Mouse (Mus musculus) cortical plate, adult 2 months (tissue): Measurements from ENCODE around the gene Gbp4. TPM values are rescaled to one million over a fixed set of nuclear protein-coding genes. Genes with fewer than 3 reads are reported as not detected.
"Not testable (repeated sequence)": the region's sequence is repeated elsewhere in the genome, so short reads cannot be mapped to it uniquely, and the experiment has no call there.

Experiments
- H3K27ac ChIP-seq: fragments of 200-500 bp; 2 replicates; pipeline ENCODE4 v1.5.1; 2012; ENCODE audit warnings: low read length, control low read depth, inconsistent platforms; ENCODE audit not compliant: insufficient read depth
- H3K4me1 ChIP-seq: fragments of 200-500 bp; 2 replicates; pipeline ENCODE4 v1.6.1; 2011; ENCODE audit warnings: low read length; ENCODE audit not compliant: control insufficient read depth, insufficient read depth
- H3K4me3 ChIP-seq: fragments of 200-500 bp; 2 replicates; pipeline ENCODE4 v1.5.1; 2011; ENCODE audit warnings: mild to moderate bottlenecking, low read length, control low read depth; ENCODE audit not compliant: insufficient read depth
- CTCF ChIP-seq: fragments of 200-500 bp; IDR thresholded peaks from 2 replicates; pipeline ENCODE4 v1.5.1; 2011; ENCODE audit warnings: mild to moderate bottlenecking, control low read depth, low read length; ENCODE audit not compliant: insufficient read depth; ENCODE audit errors: extremely low read depth
- POLR2A ChIP-seq: fragments of 200-500 bp; IDR thresholded peaks from 2 replicates; pipeline ENCODE4 v1.6.1; 2011; ENCODE audit warnings: mild to moderate bottlenecking, low read length, control low read depth; ENCODE audit not compliant: insufficient read depth; ENCODE audit errors: extremely low read depth
- polyA plus RNA-seq: library from polyadenylated mRNA; depleted of rRNA; stranded (reverse); fragments of >200 nt; gene quantifications from 2 replicates; pipeline ENCODE4 v1.2.3, GENCODE M21; 2012; rRNA removed

Gene Gbp4
- polyA plus RNA-seq: 2.3 and 3.4 TPM in 2 replicates

GRCm38 (mm10) chr5:105139409-105140088 is at the start of gene Gbp4, which contains the start of the genes Gbp9 and Gbp8:
Gene Gbp4, minus strand, starts transcription at chr5:105139586.
Gene Gbp9, minus strand, starts transcription at chr5:105139539.
Gene Gbp8, minus strand, starts transcription at chr5:105139540.
- not testable (repeated sequence) for H3K4me3 ChIP-seq, H3K4me1 ChIP-seq, H3K27ac ChIP-seq

DNA sequence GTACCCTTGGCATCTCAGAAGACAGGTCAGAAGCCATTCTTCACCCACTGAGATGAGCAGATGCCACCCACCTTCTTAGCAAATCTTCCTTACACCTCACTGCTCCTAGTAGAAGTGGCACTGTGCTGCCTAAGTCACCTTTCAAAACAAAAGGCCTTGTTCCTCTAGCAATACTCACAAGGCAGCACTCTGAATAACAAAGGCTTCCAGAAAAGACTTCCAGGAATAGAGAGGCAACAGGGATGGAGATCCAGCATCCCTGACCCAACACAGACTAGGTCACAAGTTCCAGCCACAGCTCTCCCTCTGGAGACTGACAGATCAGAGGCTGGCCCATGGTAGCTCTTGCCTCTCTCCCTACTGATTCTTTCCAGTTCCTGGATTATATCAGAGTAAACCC is 42.1 kb upstream of the Gbp4 start:
- H3K4me1 ChIP-seq: no peaks in the 10 kb centered on the region
- H3K4me3 ChIP-seq: no peak overlapping the region
- H3K27ac ChIP-seq: no peak overlapping the region
- TF ChIP-seq CTCF (no peak), POLR2A (no peak)

DNA sequence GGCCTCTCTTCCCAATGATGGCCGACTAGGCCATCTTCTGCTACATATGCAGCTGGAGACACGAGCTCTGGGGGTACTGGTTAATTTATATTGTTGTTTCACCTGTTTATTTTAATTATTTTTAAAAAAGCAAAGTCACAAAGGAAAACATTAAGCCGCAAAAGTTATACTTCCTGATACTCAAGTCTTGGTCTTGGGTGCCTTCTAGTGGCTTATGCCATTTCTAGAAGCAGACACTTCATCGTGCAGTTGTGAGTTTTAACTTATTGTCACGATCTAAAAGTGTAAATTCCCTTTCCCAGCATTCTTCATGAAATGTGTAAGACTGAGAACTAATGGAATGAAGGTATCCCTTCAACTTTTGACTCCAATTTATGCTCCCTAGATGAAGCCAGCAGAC is 17.2 kb upstream of the Gbp4 start:
- Histone ChIP-seq H3K4me1 (no peaks in the 10 kb centered on the region), H3K27ac (no peak overlapping the region), H3K4me3 (no peak overlapping the region)
- TF ChIP-seq POLR2A (no peak), CTCF (no peak)

- Histone ChIP-seq H3K27ac (no peak overlapping the region), H3K4me3 (no peak overlapping the region), H3K4me1 (no peaks in the 10 kb centered on the region)
- TF ChIP-seq CTCF (no peak), POLR2A (no peak)
These were observed 14.7 kb upstream of the Gbp4 start for GRCm38 (mm10) chr5:105154049-105154448.

DNA sequence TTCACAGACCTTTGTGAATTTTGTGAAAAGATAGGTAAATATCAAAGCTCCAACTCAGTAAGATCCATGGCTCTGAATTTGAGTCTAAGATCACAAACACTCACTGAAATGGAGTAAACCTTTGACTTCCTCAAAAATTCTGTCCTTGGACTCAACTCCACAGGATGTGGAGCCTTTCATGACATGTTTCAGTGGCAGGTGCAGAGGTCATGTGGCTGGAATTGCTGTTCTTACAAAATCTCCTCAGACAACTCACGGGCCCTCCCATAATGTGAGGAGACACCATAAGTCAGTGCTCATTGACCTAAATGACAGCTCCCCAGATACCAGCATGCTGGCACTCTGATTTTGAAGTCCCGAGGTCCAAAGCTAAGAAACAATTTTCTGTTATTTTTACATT is 8.7 kb upstream of the Gbp4 start:
- not testable (repeated sequence) for H3K27ac ChIP-seq

GRCm38 (mm10) chr5:105146447-105146846 is 7.1 kb upstream of the Gbp4 start:
- Histone ChIP-seq H3K4me1 (no peaks in the 10 kb centered on the region), H3K27ac (peak overlapping the region; percentile 95), H3K4me3 (no peak overlapping the region)
- no peak for TF ChIP-seq POLR2A
- TF ChIP-seq CTCF: no peak

More for the DNA sequence above, 8.7 kb upstream of the Gbp4 start:
- H3K4me3 ChIP-seq, H3K4me1 ChIP-seq: not testable (repeated sequence)

DNA sequence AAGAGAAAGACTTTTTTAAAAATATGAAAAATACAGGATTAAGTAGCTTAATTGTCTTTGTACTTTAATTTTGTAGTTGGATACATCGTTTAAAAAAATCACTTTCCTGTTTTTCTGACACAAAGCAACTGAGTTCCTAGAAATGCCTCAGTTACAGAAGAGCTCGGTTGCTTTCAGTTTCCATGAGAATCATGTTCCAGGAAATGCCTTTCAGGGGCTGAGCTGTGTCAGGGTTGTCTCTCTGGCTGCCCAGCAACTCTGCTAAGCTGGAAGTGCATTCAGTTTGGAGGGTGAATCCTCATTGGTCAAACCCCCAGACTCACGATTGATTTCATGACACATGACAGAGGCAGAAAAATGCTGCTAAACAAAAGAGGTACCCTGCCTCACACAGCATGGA is 6.3 kb upstream of the Gbp4 start:
- H3K4me3 ChIP-seq, H3K4me1 ChIP-seq: not testable (repeated sequence)
- peak overlapping the region; percentile 95 for H3K27ac ChIP-seq

- not testable (repeated sequence) for H3K4me3 ChIP-seq, H3K27ac ChIP-seq, H3K4me1 ChIP-seq
These were observed 864 bp upstream of the Gbp4 start for GRCm38 (mm10) chr5:105140089-105140810.

GRCm38 (mm10) chr5:105138906-105139305 is 480 bp downstream of the Gbp4 start:
- H3K4me3 ChIP-seq: no peak overlapping the region
- H3K27ac ChIP-seq: no peak overlapping the region
- TF ChIP-seq CTCF: no peak
- H3K4me1 ChIP-seq: no peaks in the 10 kb centered on the region

- H3K4me1 ChIP-seq, H3K4me3 ChIP-seq, H3K27ac ChIP-seq: not testable (repeated sequence)
These were observed 2.6 kb downstream of the Gbp4 start for GRCm38 (mm10) chr5:105136706-105137304.

- H3K4me1 ChIP-seq, H3K27ac ChIP-seq, H3K4me3 ChIP-seq: not testable (repeated sequence)
These were observed 17.7 kb downstream of the Gbp4 start for GRCm38 (mm10) chr5:105121731-105122130.
